Comparison of ENCODE assay signal across 31 mouse cellular contexts in genomic region chr19:37774551-37774950, GRCm38 (mm10).
"Had no signal": no experiment of that assay in that cellular context is flagged by ENCODE, and none has a peak within 500 bp of the region (broad histone marks: within the 10 kb centered on the region; RNA-seq: fewer than 3 reads in every experiment).

No protein-coding gene starts in this region.

- H3K4me3 ChIP-seq: left cerebral cortex, adult 2 months; limb, embryonic 10.5 days; limb, embryonic 12.5 days; limb, embryonic 13.5 days; limb, embryonic 15.5 days; liver, embryonic 12.5 days; liver, embryonic 13.5 days; liver, embryonic 15.5 days; lung, embryonic 15.5 days; megakaryocyte, embryonic 14.5 days; midbrain, embryonic 10.5 days; midbrain, embryonic 12.5 days; midbrain, embryonic 13.5 days; myocyte; neural tube, embryonic 12.5 days had no signal

- ATAC-seq: liver, embryonic 12.5 days; liver, postnatal 0 days; lung, postnatal 0 days; midbrain, embryonic 13.5 days; midbrain, embryonic 16.5 days had no signal

- H3K27ac ChIP-seq: left cerebral cortex, adult 2 months; limb, embryonic 10.5 days; limb, embryonic 12.5 days; limb, embryonic 13.5 days; limb, embryonic 15.5 days; liver, embryonic 12.5 days; liver, embryonic 13.5 days; liver, embryonic 14.5 days; liver, embryonic 15.5 days; lung, embryonic 15.5 days; macrophage; midbrain, embryonic 10.5 days; midbrain, embryonic 12.5 days; midbrain, embryonic 13.5 days; neural tube, embryonic 12.5 days had no signal

- H3K4me2 ChIP-seq: limb, embryonic 12.5 days; limb, embryonic 13.5 days; limb, embryonic 15.5 days; liver, embryonic 11.5 days; liver, embryonic 12.5 days; liver, embryonic 13.5 days; liver, embryonic 15.5 days; lung, embryonic 14.5 days; lung, embryonic 15.5 days; midbrain, embryonic 12.5 days; midbrain, embryonic 13.5 days; neural tube, embryonic 12.5 days had no signal

- H3K36me3 ChIP-seq: limb, embryonic 10.5 days; limb, embryonic 12.5 days; limb, embryonic 13.5 days; limb, embryonic 15.5 days; liver, embryonic 12.5 days; liver, embryonic 13.5 days; liver, embryonic 15.5 days; lung, embryonic 15.5 days; midbrain, embryonic 10.5 days; midbrain, embryonic 12.5 days; midbrain, embryonic 13.5 days; neural tube, embryonic 12.5 days had no signal

- H3K4me1 ChIP-seq: limb, embryonic 10.5 days; limb, embryonic 12.5 days; limb, embryonic 13.5 days; limb, embryonic 15.5 days; liver, embryonic 12.5 days; liver, embryonic 13.5 days; liver, embryonic 15.5 days; megakaryocyte, embryonic 14.5 days; midbrain, embryonic 12.5 days; neural tube, embryonic 12.5 days had no signal

- DNase-seq: left cerebral cortex, postnatal 4 days; liver; liver, embryonic 13.5 days; liver, postnatal 0 days; lung, adult 18-20 months; lung, adult 2 months; lung, embryonic 14.5 days; lung, postnatal 10 days; lung, postnatal 14 days; lung, postnatal 36 days; lung, postnatal 4 days; midbrain, embryonic 14.5 days had no signal

- H3K27me3 ChIP-seq: limb, embryonic 12.5 days; limb, embryonic 13.5 days; limb, embryonic 15.5 days; liver, embryonic 12.5 days; liver, embryonic 13.5 days; liver, embryonic 15.5 days; lung, embryonic 15.5 days; midbrain, embryonic 12.5 days; midbrain, embryonic 13.5 days; neural tube, embryonic 12.5 days had no signal

- H3K9ac ChIP-seq: limb, embryonic 12.5 days; limb, embryonic 13.5 days; limb, embryonic 15.5 days; liver, embryonic 12.5 days; liver, embryonic 13.5 days; liver, embryonic 14.5 days; liver, embryonic 15.5 days; liver, postnatal 0 days; lung, embryonic 14.5 days; lung, embryonic 15.5 days; midbrain, embryonic 12.5 days; midbrain, embryonic 13.5 days; neural tube, embryonic 12.5 days had no signal

- H3K9me3 ChIP-seq: limb, embryonic 10.5 days; limb, embryonic 12.5 days; limb, embryonic 13.5 days; limb, embryonic 15.5 days; liver, embryonic 12.5 days; liver, embryonic 13.5 days; liver, embryonic 15.5 days; lung, embryonic 15.5 days; megakaryocyte, embryonic 14.5 days; midbrain, embryonic 10.5 days; midbrain, embryonic 12.5 days; midbrain, embryonic 13.5 days; neural tube, embryonic 12.5 days had no signal
